Mouse (Mus musculus): ENCODE results near the gene Cd244a. TPM values are rescaled to one million over a fixed set of nuclear protein-coding genes. Genes with fewer than 3 reads are reported as not detected.

Cd244a gene
- 0.81 and 1.4 TPM in 2 replicates for polyA plus RNA-seq (2015; fragmentation: Nextera tagmentation; extraction: Ambion mirVana)

- Histone ChIP-seq H3K27ac (ENCODE audit: low read length) (no peak within 1 kb of the TSS), H3K9me3 (replicated peaks; ENCODE audit: control insufficient read depth, low read length) (no peaks in the 10 kb centered on the region), H3K4me1 (ENCODE audit: control insufficient read depth, insufficient read depth, low read length) (no peaks in the 10 kb centered on the region), H3K36me3 (ENCODE audit: control insufficient read depth, insufficient read depth, low read length) (no peaks in the 10 kb centered on the region), H3K4me3 (replicated peaks; ENCODE audit: low read length) (no peak within 1 kb of the TSS), H3K4me2 (ENCODE audit: low read depth, low read length) (no peak within 1 kb of the TSS), H3K9ac (ENCODE audit: low read length) (no peak within 1 kb of the TSS), H3K27me3 (ENCODE audit: control insufficient read depth, insufficient read depth, low read length) (no peaks in the 10 kb centered on the region)
- WGBS, result 70% methylated on average over 4 of the region's 4 CpGs
- no peak for ATAC-seq (ENCODE audit: insufficient read depth, low FRiP score)
Observed at GRCm38 (mm10) chr1:171558898-171559297, at the start of gene Cd244a. TSS of gene Cd244a (plus strand) at chr1:171559193.

GRCm38 (mm10) chr1:171513234-171513633 is 45.8 kb upstream of the Cd244a start:
- Histone ChIP-seq H3K9ac (ENCODE audit: low read length) (no peak overlapping the region), H3K9me3 (replicated peaks; ENCODE audit: control insufficient read depth, low read length) (no peaks in the 10 kb centered on the region), H3K4me2 (ENCODE audit: low read depth, low read length) (no peak overlapping the region), H3K27me3 (ENCODE audit: control insufficient read depth, insufficient read depth, low read length) (no peaks in the 10 kb centered on the region), H3K27ac (ENCODE audit: low read length) (no peak overlapping the region), H3K4me1 (ENCODE audit: control insufficient read depth, insufficient read depth, low read length) (no peaks in the 10 kb centered on the region), H3K36me3 (ENCODE audit: control insufficient read depth, insufficient read depth, low read length) (no peaks in the 10 kb centered on the region), H3K4me3 (replicated peaks; ENCODE audit: low read length) (no peak overlapping the region)
- no peak for ATAC-seq (ENCODE audit: insufficient read depth, low FRiP score)
- 89% methylated on average over 2 of the region's 2 CpGs for WGBS

DNA sequence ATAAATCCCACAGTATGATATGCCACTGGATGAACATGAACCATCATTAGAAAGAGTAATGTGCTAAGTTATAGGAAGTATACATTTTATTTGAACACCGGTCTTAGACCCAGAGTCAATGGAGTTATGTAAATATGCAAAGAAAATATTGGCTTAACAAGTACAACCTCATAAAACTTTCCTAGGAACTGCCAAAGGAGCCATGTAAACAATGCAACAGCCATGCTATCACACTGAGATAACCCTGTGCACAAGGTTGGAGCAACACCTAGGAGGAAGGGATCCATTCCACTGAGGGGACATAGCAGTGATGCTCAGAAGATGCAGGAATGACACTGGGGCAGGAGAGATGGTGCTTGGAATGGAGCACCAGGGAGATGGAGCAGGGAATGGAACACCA is 45.2 kb upstream of the Cd244a start:
- peak; percentile 66; the same call in 1 of the 2 replicates for ATAC-seq (ENCODE audit: insufficient read depth, low FRiP score)

GRCm38 (mm10) chr1:171515039-171515438 is 44.0 kb upstream of the Cd244a start:
- H3K36me3 ChIP-seq (ENCODE audit: control insufficient read depth, insufficient read depth, low read length), result no peaks in the 10 kb centered on the region
- 14% methylated on average over 1 of the region's 1 CpGs for WGBS
- no peaks in the 10 kb centered on the region for H3K4me1 ChIP-seq (ENCODE audit: control insufficient read depth, insufficient read depth, low read length)
- no peak overlapping the region for H3K9ac ChIP-seq (ENCODE audit: low read length)
- no peaks in the 10 kb centered on the region for H3K9me3 ChIP-seq (replicated peaks; ENCODE audit: control insufficient read depth, low read length)
- no peak overlapping the region for H3K27ac ChIP-seq (ENCODE audit: low read length)
- no peak overlapping the region for H3K4me2 ChIP-seq (ENCODE audit: low read depth, low read length)
- no peak for ATAC-seq (ENCODE audit: insufficient read depth, low FRiP score)
- no peak overlapping the region for H3K4me3 ChIP-seq (replicated peaks; ENCODE audit: low read length)
- no peaks in the 10 kb centered on the region for H3K27me3 ChIP-seq (ENCODE audit: control insufficient read depth, insufficient read depth, low read length)

More for the DNA sequence above, 45.2 kb upstream of the Cd244a start:
- WGBS, result 62% methylated on average over 1 of the region's 1 CpGs
- H3K4me1 ChIP-seq (ENCODE audit: control insufficient read depth, insufficient read depth, low read length), result no peaks in the 10 kb centered on the region
- H3K36me3 ChIP-seq (ENCODE audit: control insufficient read depth, insufficient read depth, low read length), result no peaks in the 10 kb centered on the region
- no peaks in the 10 kb centered on the region for H3K9me3 ChIP-seq (replicated peaks; ENCODE audit: control insufficient read depth, low read length)
- no peak overlapping the region for H3K4me3 ChIP-seq (replicated peaks; ENCODE audit: low read length)
- H3K4me2 ChIP-seq (ENCODE audit: low read depth, low read length), result no peak overlapping the region
- H3K27ac ChIP-seq (ENCODE audit: low read length), result no peak overlapping the region
- no peaks in the 10 kb centered on the region for H3K27me3 ChIP-seq (ENCODE audit: control insufficient read depth, insufficient read depth, low read length)
- no peak overlapping the region for H3K9ac ChIP-seq (ENCODE audit: low read length)

DNA sequence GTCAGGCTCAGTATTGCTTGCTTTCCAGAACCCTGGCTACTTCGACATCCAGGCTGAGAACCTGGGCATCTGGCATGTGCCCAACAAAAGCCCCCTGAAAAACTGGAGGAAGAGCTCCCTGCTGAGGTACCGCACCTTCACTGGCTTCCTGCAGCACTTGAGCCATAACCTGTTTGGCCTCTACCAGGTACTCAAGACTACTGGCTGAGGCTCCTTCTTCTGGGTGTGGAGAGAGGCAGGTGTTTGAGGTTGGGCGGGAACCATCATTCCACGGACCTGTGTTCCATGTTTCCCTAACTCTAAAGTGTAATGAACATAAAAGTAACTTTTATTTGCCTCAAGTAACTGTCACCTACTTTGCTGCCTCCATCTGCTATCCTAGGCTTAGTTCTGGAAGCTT is 43.4 kb upstream of the Cd244a start:
- ATAC-seq (ENCODE audit: insufficient read depth, low FRiP score), result no peak
- H3K4me3 ChIP-seq (replicated peaks; ENCODE audit: low read length), result no peak overlapping the region
- no peaks in the 10 kb centered on the region for H3K27me3 ChIP-seq (ENCODE audit: control insufficient read depth, insufficient read depth, low read length)
- H3K9me3 ChIP-seq (replicated peaks; ENCODE audit: control insufficient read depth, low read length), result no peaks in the 10 kb centered on the region
- H3K9ac ChIP-seq (ENCODE audit: low read length), result no peak overlapping the region
- no peaks in the 10 kb centered on the region for H3K36me3 ChIP-seq (ENCODE audit: control insufficient read depth, insufficient read depth, low read length)
- H3K4me2 ChIP-seq (ENCODE audit: low read depth, low read length), result no peak overlapping the region
- WGBS, result 77% methylated on average over 4 of the region's 4 CpGs
- H3K4me1 ChIP-seq (ENCODE audit: control insufficient read depth, insufficient read depth, low read length), result no peaks in the 10 kb centered on the region
- no peak overlapping the region for H3K27ac ChIP-seq (ENCODE audit: low read length)

GRCm38 (mm10) chr1:171531367-171531766 is 27.6 kb upstream of the Cd244a start:
- no peak overlapping the region for H3K9ac ChIP-seq (ENCODE audit: low read length)
- H3K9me3 ChIP-seq (replicated peaks; ENCODE audit: control insufficient read depth, low read length), result no peaks in the 10 kb centered on the region
- H3K36me3 ChIP-seq (ENCODE audit: control insufficient read depth, insufficient read depth, low read length), result no peaks in the 10 kb centered on the region
- no peak overlapping the region for H3K27ac ChIP-seq (ENCODE audit: low read length)
- H3K27me3 ChIP-seq (ENCODE audit: control insufficient read depth, insufficient read depth, low read length), result no peaks in the 10 kb centered on the region
- 88% methylated on average over 4 of the region's 4 CpGs for WGBS
- ATAC-seq (ENCODE audit: insufficient read depth, low FRiP score), result no peak
- H3K4me2 ChIP-seq (ENCODE audit: low read depth, low read length), result no peak overlapping the region
- no peaks in the 10 kb centered on the region for H3K4me1 ChIP-seq (ENCODE audit: control insufficient read depth, insufficient read depth, low read length)
- H3K4me3 ChIP-seq (replicated peaks; ENCODE audit: low read length), result no peak overlapping the region

DNA sequence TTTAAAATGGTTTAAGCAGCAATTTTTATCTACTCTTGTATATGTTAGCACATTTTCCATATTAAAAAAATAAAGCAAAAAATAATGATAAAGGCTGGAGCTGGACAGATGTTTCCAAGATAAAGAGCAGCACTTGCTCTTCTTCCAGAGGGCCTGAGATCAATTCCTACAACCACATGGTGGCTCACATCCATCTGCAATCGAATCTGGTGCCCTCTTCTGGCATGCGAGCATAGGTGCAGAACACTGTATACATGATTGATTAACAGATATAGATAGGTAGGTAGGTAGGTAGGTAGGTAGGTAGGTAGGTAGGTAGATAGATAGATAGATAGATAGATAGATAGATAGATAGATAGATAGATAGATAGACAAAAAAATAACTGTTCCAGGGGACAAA is 26.2 kb upstream of the Cd244a start:
- H3K4me2 ChIP-seq (ENCODE audit: low read depth, low read length), result no peak overlapping the region

GRCm38 (mm10) chr1:171534557-171534956 is 24.4 kb upstream of the Cd244a start:
- Histone ChIP-seq H3K27ac (ENCODE audit: low read length) (no peak overlapping the region), H3K36me3 (ENCODE audit: control insufficient read depth, insufficient read depth, low read length) (no peaks in the 10 kb centered on the region), H3K9ac (ENCODE audit: low read length) (no peak overlapping the region), H3K9me3 (replicated peaks; ENCODE audit: control insufficient read depth, low read length) (no peaks in the 10 kb centered on the region), H3K4me3 (replicated peaks; ENCODE audit: low read length) (no peak overlapping the region), H3K4me1 (ENCODE audit: control insufficient read depth, insufficient read depth, low read length) (no peaks in the 10 kb centered on the region), H3K27me3 (ENCODE audit: control insufficient read depth, insufficient read depth, low read length) (no peaks in the 10 kb centered on the region), H3K4me2 (ENCODE audit: low read depth, low read length) (no peak overlapping the region)
- ATAC-seq (ENCODE audit: insufficient read depth, low FRiP score), result no peak

More for the DNA sequence above, 26.2 kb upstream of the Cd244a start:
- H3K27me3 ChIP-seq (ENCODE audit: control insufficient read depth, insufficient read depth, low read length), result no peaks in the 10 kb centered on the region
- H3K36me3 ChIP-seq (ENCODE audit: control insufficient read depth, insufficient read depth, low read length), result no peaks in the 10 kb centered on the region
- H3K4me3 ChIP-seq (replicated peaks; ENCODE audit: low read length), result no peak overlapping the region
- H3K9ac ChIP-seq (ENCODE audit: low read length), result no peak overlapping the region
- no peaks in the 10 kb centered on the region for H3K9me3 ChIP-seq (replicated peaks; ENCODE audit: control insufficient read depth, low read length)
- no peaks in the 10 kb centered on the region for H3K4me1 ChIP-seq (ENCODE audit: control insufficient read depth, insufficient read depth, low read length)
- no peak for ATAC-seq (ENCODE audit: insufficient read depth, low FRiP score)
- no peak overlapping the region for H3K27ac ChIP-seq (ENCODE audit: low read length)
- WGBS, result 48% methylated on average over 2 of the region's 2 CpGs

DNA sequence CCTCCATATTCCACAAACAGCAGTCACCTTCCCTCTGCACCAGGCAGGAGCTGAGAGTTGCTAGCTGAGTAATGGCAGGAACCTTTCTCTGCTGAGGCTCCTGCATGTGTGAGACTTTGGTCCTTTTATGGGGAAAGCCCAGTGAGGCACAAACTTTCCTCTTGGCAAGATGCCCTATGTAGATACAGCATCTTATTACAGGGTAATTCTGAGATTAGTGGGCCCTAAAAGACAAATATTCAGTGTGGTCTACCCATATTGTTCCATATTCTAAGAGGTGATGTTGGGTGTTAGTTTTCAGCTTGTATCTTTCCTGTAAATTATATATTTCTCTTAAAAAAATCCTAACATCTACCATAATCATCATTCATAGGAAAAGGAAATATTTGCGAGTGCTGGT is 23.8 kb upstream of the Cd244a start, which contains the start of gene Itln1:
Gene Itln1, minus strand, starts transcription at position 101 of the 400 bp plus-strand sequence.
- Histone ChIP-seq H3K4me2 (ENCODE audit: low read depth, low read length) (no peak within 1 kb of the TSS), H3K27me3 (ENCODE audit: control insufficient read depth, insufficient read depth, low read length) (no peaks in the 10 kb centered on the region), H3K4me1 (ENCODE audit: control insufficient read depth, insufficient read depth, low read length) (no peaks in the 10 kb centered on the region), H3K36me3 (ENCODE audit: control insufficient read depth, insufficient read depth, low read length) (no peaks in the 10 kb centered on the region), H3K27ac (ENCODE audit: low read length) (no peak within 1 kb of the TSS), H3K9me3 (replicated peaks; ENCODE audit: control insufficient read depth, low read length) (no peaks in the 10 kb centered on the region), H3K9ac (ENCODE audit: low read length) (no peak within 1 kb of the TSS), H3K4me3 (replicated peaks; ENCODE audit: low read length) (no peak within 1 kb of the TSS)
- 81% methylated on average over 1 of the region's 1 CpGs for WGBS
- ATAC-seq (ENCODE audit: insufficient read depth, low FRiP score), result no peak

DNA sequence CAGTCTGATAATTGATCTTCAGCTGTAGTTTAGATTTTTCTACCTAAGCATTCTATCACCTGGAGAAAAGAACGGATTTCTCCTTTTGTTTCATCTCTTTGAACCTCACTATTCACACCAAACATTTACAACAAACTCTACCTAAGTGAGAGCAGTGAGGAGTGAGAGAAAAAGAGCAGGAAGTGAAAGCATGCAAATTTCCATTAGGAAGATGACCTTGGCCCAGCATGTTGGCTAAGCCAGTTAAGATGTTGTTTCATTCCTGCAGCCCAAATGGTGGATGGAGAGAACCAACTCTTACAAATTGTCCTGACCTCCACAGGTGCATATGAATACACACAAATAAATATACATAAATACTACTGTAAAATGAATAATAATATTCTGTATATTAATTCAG is 18.3 kb upstream of the Cd244a start:
- Histone ChIP-seq H3K36me3 (ENCODE audit: control insufficient read depth, insufficient read depth, low read length) (no peaks in the 10 kb centered on the region), H3K4me2 (ENCODE audit: low read depth, low read length) (no peak overlapping the region), H3K4me1 (ENCODE audit: control insufficient read depth, insufficient read depth, low read length) (no peaks in the 10 kb centered on the region), H3K4me3 (replicated peaks; ENCODE audit: low read length) (no peak overlapping the region), H3K27me3 (ENCODE audit: control insufficient read depth, insufficient read depth, low read length) (no peaks in the 10 kb centered on the region), H3K27ac (ENCODE audit: low read length) (no peak overlapping the region), H3K9me3 (replicated peaks; ENCODE audit: control insufficient read depth, low read length) (0 out of 2 replicates have a peak, but pooled peaks cover 5% of the 10 kb centered on the region), H3K9ac (ENCODE audit: low read length) (no peak overlapping the region)
- 69% methylated on average over 1 of the region's 1 CpGs for WGBS
- ATAC-seq (ENCODE audit: insufficient read depth, low FRiP score), result no peak
